Mouse (Mus musculus) hindbrain, embryonic 11.5 days (tissue): Measurements from ENCODE around the gene S100a6. TPM values are rescaled to one million over a fixed set of nuclear protein-coding genes. Genes with fewer than 3 reads are reported as not detected.

Experiments used
- ATAC-seq: fragments of 200-750 bp; cut with Nextera tagmentation; 2 replicates; pipeline ENCODE4 v1.8.0; 2017; ENCODE audit warnings: mild to moderate bottlenecking, moderate TSS enrichment, moderate library complexity; ENCODE audit not compliant: low FRiP score
- DNase-seq: peaks from one replicate; pipeline ENCODE4 v3.0.0-alpha.2; 2015; ENCODE audit warnings: low spot score
- H3K27ac ChIP-seq: fragments of 300-500 bp; sonication (generic); 2 replicates; pipeline ENCODE4 v1.5.1; 2014; ENCODE audit warnings: mild to moderate bottlenecking, low read depth, low read length
- H3K27me3 ChIP-seq: fragments of 300-500 bp; sonication (generic); 2 replicates; pipeline ENCODE4 v1.6.1; 2014; ENCODE audit warnings: mild to moderate bottlenecking, low read length, moderate library complexity, mixed read lengths; ENCODE audit not compliant: control insufficient read depth, insufficient read depth
- H3K36me3 ChIP-seq: fragments of 300-500 bp; sonication (generic); 2 replicates; pipeline ENCODE4 v1.6.1; 2014; ENCODE audit warnings: mild to moderate bottlenecking, low read length, moderate library complexity, mixed read lengths; ENCODE audit not compliant: control insufficient read depth, insufficient read depth
- H3K4me1 ChIP-seq: fragments of 300-500 bp; sonication (generic); replicated peaks from 2 replicates; pipeline ENCODE4 v1.6.1; 2014; ENCODE audit warnings: low read length, mixed read lengths; ENCODE audit not compliant: control insufficient read depth, insufficient read depth
- H3K4me2 ChIP-seq: fragments of 300-500 bp; sonication (generic); replicated peaks from 2 replicates; pipeline ENCODE4 v1.6.1; 2014; ENCODE audit warnings: mild to moderate bottlenecking, low read depth, low read length
- H3K4me3 ChIP-seq: fragments of 300-500 bp; sonication (generic); 2 replicates; pipeline ENCODE4 v1.5.1; 2014; ENCODE audit warnings: low read depth, low read length
- H3K9ac ChIP-seq: fragments of 300-500 bp; sonication (generic); 2 replicates; pipeline ENCODE4 v1.6.1; 2014; ENCODE audit warnings: low read depth, low read length
- H3K9me3 ChIP-seq: fragments of 300-500 bp; sonication (generic); 2 replicates; pipeline ENCODE4 v1.6.1; 2016; ENCODE audit warnings: low read length; ENCODE audit not compliant: control insufficient read depth
- WGBS: fragments of 180-500 bp; shearing (Covaris S2); extraction: QIAGEN DNeasy Blood & Tissue Kit; methylation state at CpG from one replicate; pipeline ENCODE4 v1.1.7; 2014; 5-methylcytosine and 5-hydroxymethylcytosine counted together
- polyA plus RNA-seq: library from polyadenylated mRNA; unstranded; fragments of >200 nt; fragmentation: Nextera tagmentation; extraction: Ambion mirVana; gene quantifications from 2 replicates; pipeline ENCODE4 v1.2.1, GENCODE M21; 2014

The S100a6 gene
- polyA plus RNA-seq, 1 experiment from 2014 or later, result 25.9 TPM

- Histone ChIP-seq H3K4me2 (no peak overlapping the region), H3K9ac (no peak overlapping the region), H3K4me1 (no peaks in the 10 kb centered on the region), H3K9me3 (no peaks in the 10 kb centered on the region), H3K4me3 (no peak overlapping the region), H3K36me3 (no peaks in the 10 kb centered on the region), H3K27ac (no peak overlapping the region), H3K27me3 (no peaks in the 10 kb centered on the region)
- ATAC-seq (no peak), DNase-seq (no peak)
Observed at GRCm38 (mm10) chr3:90648981-90649380, 36.3 kb downstream of the S100a6 start.

DNA sequence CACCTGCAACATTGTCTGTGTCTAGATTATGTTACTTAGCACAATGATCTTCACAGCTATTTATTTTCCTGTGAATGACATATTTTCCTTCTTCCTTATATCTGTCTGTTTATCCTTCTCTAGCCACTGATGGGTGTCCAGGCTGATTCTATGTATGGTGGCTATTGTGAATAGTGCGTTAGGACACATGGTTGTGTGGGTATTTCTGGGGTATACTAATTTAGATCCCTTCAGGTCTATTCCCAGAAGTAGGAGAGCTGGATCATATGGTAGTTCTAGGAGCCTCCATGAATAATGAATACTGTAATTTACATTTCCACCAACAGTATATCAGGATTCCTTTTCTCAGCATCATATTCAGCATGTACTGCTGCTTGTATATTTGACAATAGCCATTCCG is 37.1 kb downstream of the S100a6 start:
- no peak for ATAC-seq
- H3K4me1 ChIP-seq, result no peaks in the 10 kb centered on the region
- DNase-seq, result no peak
- H3K27ac ChIP-seq, result no peak overlapping the region
- H3K27me3 ChIP-seq, result no peaks in the 10 kb centered on the region
- no peak overlapping the region for H3K9ac ChIP-seq
- H3K9me3 ChIP-seq, result no peaks in the 10 kb centered on the region
- no peaks in the 10 kb centered on the region for H3K36me3 ChIP-seq
- no peak overlapping the region for H3K4me2 ChIP-seq
- H3K4me3 ChIP-seq, result no peak overlapping the region
- WGBS, result 96% methylated on average over 2 of the region's 2 CpGs

GRCm38 (mm10) chr3:90652878-90653508 is 40.3 kb downstream of the S100a6 start:
- ATAC-seq (0 out of 2 replicates have a peak, but pooled peaks have one; percentile 63), DNase-seq (peak; percentile 89)
- no peaks in the 10 kb centered on the region for H3K4me1 ChIP-seq
- H3K27ac ChIP-seq, result no peak overlapping the region
- no peaks in the 10 kb centered on the region for H3K9me3 ChIP-seq
- no peaks in the 10 kb centered on the region for H3K36me3 ChIP-seq
- no peak overlapping the region for H3K4me3 ChIP-seq
- no peaks in the 10 kb centered on the region for H3K27me3 ChIP-seq
- WGBS, result 36% methylated on average over 5 of the region's 5 CpGs
- H3K9ac ChIP-seq, result no peak overlapping the region
- no peak overlapping the region for H3K4me2 ChIP-seq

DNA sequence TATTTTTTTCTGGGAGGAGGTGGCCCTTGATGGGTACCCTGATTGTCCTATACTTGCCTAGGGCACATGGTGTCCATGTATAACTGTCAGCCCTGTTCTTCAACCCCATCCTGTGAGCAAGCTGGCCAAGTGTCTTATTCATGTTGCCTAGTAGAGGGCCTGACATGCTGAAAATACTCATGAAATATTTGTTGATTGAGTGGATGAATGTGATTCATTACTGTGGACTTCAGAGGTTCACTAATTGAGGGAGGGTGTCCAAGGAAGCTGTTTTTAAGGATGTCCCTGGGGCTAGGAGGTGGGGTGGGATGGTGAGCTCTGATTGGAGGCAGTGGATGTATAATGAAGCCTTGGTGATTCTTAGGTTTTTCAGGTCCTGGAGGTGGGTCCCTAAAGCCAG is 41.0 kb downstream of the S100a6 start, which contains the start of gene S100a7a:
Gene S100a7a, plus strand, starts transcription at position 301 of the 400 bp plus-strand sequence.
- Histone ChIP-seq H3K27ac (no peak within 1 kb of the TSS), H3K9me3 (no peaks in the 10 kb centered on the region), H3K4me2 (no peak within 1 kb of the TSS), H3K27me3 (no peaks in the 10 kb centered on the region), H3K9ac (no peak within 1 kb of the TSS), H3K4me3 (no peak within 1 kb of the TSS), H3K4me1 (no peaks in the 10 kb centered on the region), H3K36me3 (no peaks in the 10 kb centered on the region)
- DNase-seq (no peak), ATAC-seq (no peak; the same call in 1 of the 2 replicates)

DNA sequence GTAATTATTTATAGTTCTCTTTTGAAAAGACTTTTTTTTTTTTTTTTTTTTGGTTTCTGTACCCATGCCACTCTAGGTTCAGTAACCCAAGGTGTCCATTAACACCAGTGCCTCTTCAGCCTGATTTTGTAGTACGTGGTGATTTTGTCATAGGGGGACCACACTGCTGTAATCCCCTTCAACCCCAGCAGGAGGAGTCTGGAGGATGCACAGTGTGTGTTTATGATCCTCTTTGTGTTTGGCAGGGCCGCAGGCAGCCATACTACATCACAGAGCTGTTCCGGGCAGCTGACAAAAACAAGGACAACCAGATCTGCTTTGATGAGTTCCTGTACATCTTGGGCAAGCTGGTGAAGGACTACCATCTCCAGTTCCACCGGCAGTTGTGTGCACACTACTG is 44.7 kb downstream of the S100a6 start:
- no peak overlapping the region for H3K9ac ChIP-seq
- 74% methylated on average over 4 of the region's 4 CpGs for WGBS
- ATAC-seq (no peak), DNase-seq (peak; percentile 25)
- H3K9me3 ChIP-seq, result no peaks in the 10 kb centered on the region
- H3K36me3 ChIP-seq, result no peaks in the 10 kb centered on the region
- H3K4me3 ChIP-seq, result no peak overlapping the region
- no peak overlapping the region for H3K27ac ChIP-seq
- no peaks in the 10 kb centered on the region for H3K4me1 ChIP-seq
- H3K27me3 ChIP-seq, result no peaks in the 10 kb centered on the region
- H3K4me2 ChIP-seq, result no peak overlapping the region

GRCm38 (mm10) chr3:90659364-90660044 is 46.8 kb downstream of the S100a6 start:
- H3K9ac ChIP-seq, result no peak overlapping the region
- no peak overlapping the region for H3K4me3 ChIP-seq
- no peak for ATAC-seq
- no peak overlapping the region for H3K27ac ChIP-seq
- no peaks in the 10 kb centered on the region for H3K36me3 ChIP-seq
- H3K9me3 ChIP-seq, result no peaks in the 10 kb centered on the region
- no peaks in the 10 kb centered on the region for H3K27me3 ChIP-seq
- DNase-seq, result no peak
- H3K4me1 ChIP-seq, result no peaks in the 10 kb centered on the region
- H3K4me2 ChIP-seq, result no peak overlapping the region

DNA sequence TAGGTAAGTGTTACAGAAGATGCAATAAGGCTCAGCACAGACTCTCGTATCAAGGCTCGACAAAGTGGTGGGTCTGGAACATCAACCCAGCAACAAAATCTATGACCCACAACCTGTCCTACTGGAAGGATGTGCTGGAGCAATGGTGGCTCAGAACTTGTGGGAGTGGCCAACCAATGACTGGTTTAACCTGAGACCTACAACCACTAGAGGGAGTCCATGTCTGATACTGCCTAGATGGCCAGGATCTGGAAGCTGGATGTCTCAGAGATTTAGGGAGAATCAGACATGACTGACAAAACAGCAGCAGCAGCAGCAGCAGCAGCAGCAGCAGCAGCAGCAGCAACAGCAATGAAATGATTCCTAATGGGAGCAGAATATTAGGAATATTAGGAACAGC is 51.5 kb downstream of the S100a6 start:
- no peak overlapping the region for H3K4me2 ChIP-seq
- H3K27me3 ChIP-seq, result no peaks in the 10 kb centered on the region
- H3K9ac ChIP-seq, result no peak overlapping the region
- WGBS, result 83% methylated on average over 2 of the region's 2 CpGs
- H3K4me3 ChIP-seq, result no peak overlapping the region
- ATAC-seq (no peak), DNase-seq (peak; percentile 16)
- H3K36me3 ChIP-seq, result no peaks in the 10 kb centered on the region
- H3K4me1 ChIP-seq, result no peaks in the 10 kb centered on the region
- H3K9me3 ChIP-seq, result no peaks in the 10 kb centered on the region
- no peak overlapping the region for H3K27ac ChIP-seq

DNA sequence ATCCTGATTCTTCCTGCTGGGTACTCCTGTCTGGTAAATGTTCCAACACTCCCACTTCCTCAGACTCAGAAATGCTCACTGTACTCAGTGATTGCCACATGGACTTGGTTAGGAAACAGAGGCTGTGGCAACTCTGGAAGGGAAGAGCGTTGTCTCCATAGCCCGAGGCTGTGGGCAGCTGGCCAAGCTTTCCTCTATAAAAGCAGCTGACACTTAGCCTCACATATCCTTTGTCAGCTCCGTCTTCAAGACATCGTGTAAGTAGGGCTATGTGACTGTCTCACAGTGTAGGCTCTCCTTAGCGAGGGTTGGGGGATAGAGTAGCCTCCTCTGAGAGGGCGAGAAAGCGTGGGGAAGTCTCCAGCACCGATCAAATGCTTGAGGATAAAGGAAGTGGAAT is 56.2 kb downstream of the S100a6 start, which contains the start of gene S100a8:
Gene S100a8, plus strand, starts transcription at position 133 of the 400 bp plus-strand sequence.
- Histone ChIP-seq H3K36me3 (no peaks in the 10 kb centered on the region), H3K9me3 (no peaks in the 10 kb centered on the region), H3K4me3 (no peak within 1 kb of the TSS), H3K27me3 (no peaks in the 10 kb centered on the region), H3K9ac (no peak within 1 kb of the TSS), H3K4me2 (no peak within 1 kb of the TSS), H3K4me1 (no peaks in the 10 kb centered on the region), H3K27ac (no peak within 1 kb of the TSS)
- no peak for DNase-seq
- no peak for ATAC-seq
- WGBS, result 83% methylated on average over 8 of the region's 8 CpGs
